Mouse (Mus musculus) liver, postnatal 0 days (tissue): ENCODE measurements around the gene Kifc3. TPM values are rescaled to one million over a fixed set of nuclear protein-coding genes. Genes with fewer than 3 reads are reported as not detected.
"Not testable (repeated sequence)": the region's sequence is repeated elsewhere in the genome, so short reads cannot be mapped to it uniquely, and the experiment has no call there.

ENCODE experiments used
- ATAC-seq: fragments of 200-750 bp; cut with Nextera tagmentation; 2 replicates; pipeline ENCODE4 v1.8.0; 2017; ENCODE audit warnings: mild to moderate bottlenecking, moderate library complexity
- DNase-seq: peaks from one replicate; pipeline ENCODE4 v3.0.0-alpha.2; 2016
- H3K27ac ChIP-seq: fragments of 300-500 bp; sonication (generic); 2 replicates; pipeline ENCODE4 v1.5.1; 2014; ENCODE audit warnings: antibody characterized with exemption, moderate library complexity, mild to moderate bottlenecking, low read depth
- H3K27me3 ChIP-seq: fragments of 300-500 bp; sonication (generic); 2 replicates; pipeline ENCODE4 v1.6.1; 2014; ENCODE audit warnings: low read length, control low read depth, mixed read lengths; ENCODE audit not compliant: insufficient read depth
- H3K36me3 ChIP-seq: fragments of 300-500 bp; sonication (generic); replicated peaks from 2 replicates; pipeline ENCODE4 v1.6.1; 2014; ENCODE audit warnings: mild to moderate bottlenecking, control low read depth, low read length, moderate library complexity, mixed read lengths; ENCODE audit not compliant: insufficient read depth
- H3K4me1 ChIP-seq: fragments of 300-500 bp; sonication (generic); 2 replicates; pipeline ENCODE4 v1.6.1; 2014; ENCODE audit warnings: antibody characterized with exemption, mild to moderate bottlenecking, control low read depth; ENCODE audit not compliant: insufficient read depth
- H3K4me2 ChIP-seq: fragments of 300-500 bp; sonication (generic); 2 replicates; pipeline ENCODE4 v1.6.1; 2014; ENCODE audit warnings: low read depth, mild to moderate bottlenecking, low read length, moderate library complexity, mixed read lengths
- H3K4me3 ChIP-seq: fragments of 300-500 bp; sonication (generic); 2 replicates; pipeline ENCODE4 v1.5.1; 2014; ENCODE audit warnings: low read depth, low read length
- H3K9ac ChIP-seq: fragments of 300-500 bp; sonication (generic); replicated peaks from 2 replicates; pipeline ENCODE4 v1.6.1; 2014; ENCODE audit warnings: mild to moderate bottlenecking, moderate library complexity
- H3K9me3 ChIP-seq: fragments of 300-500 bp; sonication (generic); 2 replicates; pipeline ENCODE4 v1.6.1; 2016; ENCODE audit warnings: mild to moderate bottlenecking, control low read depth, low read length, mixed read lengths
- CTCF ChIP-seq: sonication (generic); IDR thresholded peaks from 2 replicates; pipeline ENCODE4 v1.5.1; 2016; ENCODE audit warnings: antibody characterized with exemption, low read depth
- EP300 ChIP-seq: IDR thresholded peaks from 2 replicates; pipeline ENCODE4 v1.6.1; 2016; ENCODE audit warnings: antibody characterized with exemption, low read depth, mild to moderate bottlenecking
- WGBS: fragments of 180-500 bp; shearing (Covaris S2); extraction: QIAGEN DNeasy Blood & Tissue Kit; methylation state at CpG from one replicate; pipeline ENCODE4 v1.1.7; 2014; ENCODE audit not compliant: insufficient replicate concordance; 5-methylcytosine and 5-hydroxymethylcytosine counted together
- polyA plus RNA-seq: library from polyadenylated mRNA; unstranded; fragments of >200 nt; fragmentation: Nextera tagmentation; extraction: Ambion mirVana; gene quantifications from 2 replicates; pipeline ENCODE4 v1.2.1, GENCODE M21; 2015

The Kifc3 gene
- polyA plus RNA-seq, 1 experiment from 2014 or later, result 5.4 TPM

DNA sequence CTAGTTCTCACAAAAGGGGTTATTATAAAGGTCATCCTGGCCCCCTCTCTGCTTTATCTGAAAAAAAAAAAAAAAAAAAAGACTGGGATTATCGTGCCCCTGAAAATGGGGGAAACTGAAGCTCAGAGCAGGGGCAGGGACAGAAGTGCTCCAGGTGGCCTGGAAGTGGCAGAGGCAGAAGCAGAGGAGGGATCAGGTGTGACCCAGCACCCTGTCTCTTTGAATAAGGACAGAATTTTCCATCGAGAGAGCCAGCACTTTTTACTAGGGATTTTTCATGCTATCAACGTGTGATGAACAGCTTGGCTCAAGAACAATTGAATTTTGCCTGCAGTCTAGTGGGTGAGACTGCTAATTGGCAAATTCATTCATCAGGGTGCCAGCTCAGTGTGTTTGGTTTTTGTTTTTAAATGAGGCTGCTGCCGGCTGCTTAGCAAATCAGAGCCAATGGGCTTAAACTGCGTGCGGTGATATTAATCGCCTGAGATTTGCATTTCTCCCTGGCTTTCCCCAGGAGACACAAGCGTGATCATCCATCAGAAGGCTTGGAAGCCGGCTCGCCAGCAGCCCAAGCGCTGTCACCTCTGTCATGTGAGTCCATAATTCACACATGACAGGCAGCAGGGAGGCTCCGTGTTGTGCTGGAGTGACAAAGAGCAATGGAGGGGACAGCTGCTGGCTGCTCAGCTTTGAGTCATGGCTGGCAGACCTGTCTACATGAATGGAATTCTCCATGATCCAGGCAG is 40.4 kb upstream of the Kifc3 start:
- Histone ChIP-seq H3K4me2 (no peak overlapping the region), H3K4me3 (no peak overlapping the region), H3K9me3 (no peaks in the 10 kb centered on the region), H3K27ac (no peak overlapping the region), H3K9ac (no peak overlapping the region), H3K27me3 (no peaks in the 10 kb centered on the region), H3K36me3 (no peaks in the 10 kb centered on the region), H3K4me1 (no peaks in the 10 kb centered on the region)
- 62% methylated on average over 12 of the region's 12 CpGs for whole genome bisulfite sequencing
- DNase-seq (no peak), ATAC-seq (no peak)
- TF ChIP-seq EP300, result no peak
- no peak for TF ChIP-seq CTCF

DNA sequence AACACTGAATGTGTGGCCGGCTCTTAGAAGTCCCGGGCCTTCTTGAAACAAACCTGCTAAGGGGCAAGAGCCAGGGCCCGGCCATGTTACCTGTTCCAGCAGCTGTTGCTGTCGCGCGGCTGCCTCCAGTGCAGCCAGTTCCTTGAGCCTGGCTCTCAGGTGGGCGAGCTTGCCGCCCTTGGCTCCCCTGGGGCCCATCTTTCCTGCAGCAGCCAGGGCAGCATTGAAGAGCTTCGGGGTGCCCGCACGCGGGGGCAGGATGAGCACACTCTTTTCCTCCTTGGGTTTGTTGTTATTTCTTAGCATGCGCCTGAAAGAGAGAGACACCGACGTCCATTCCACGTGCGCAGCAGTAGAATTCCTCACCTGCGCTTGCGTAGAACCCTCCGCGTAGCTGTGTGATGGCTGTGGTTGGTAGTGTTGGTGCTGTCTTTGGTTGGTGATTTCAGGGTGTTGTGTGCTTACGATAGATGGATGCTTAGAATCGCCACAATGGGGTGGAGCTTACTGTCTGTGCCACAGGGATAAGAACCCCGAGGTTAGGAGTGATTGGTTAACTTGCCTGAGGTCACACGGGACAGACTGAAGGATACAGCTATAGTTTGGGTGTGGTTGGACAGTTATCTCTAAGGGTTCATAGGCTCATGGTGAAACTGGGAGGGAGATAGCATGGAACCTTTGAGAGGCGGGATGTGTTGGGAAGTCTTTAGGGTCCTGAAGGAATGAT is 39.6 kb upstream of the Kifc3 start:
- no peaks in the 10 kb centered on the region for H3K9me3 ChIP-seq
- DNase-seq (no peak), ATAC-seq (peak; percentile 31; the same call in 1 of the 2 replicates)
- WGBS, result 78% methylated on average over 26 of the region's 26 CpGs
- H3K4me2 ChIP-seq, result no peak overlapping the region
- H3K4me3 ChIP-seq, result no peak overlapping the region
- no peaks in the 10 kb centered on the region for H3K36me3 ChIP-seq
- H3K9ac ChIP-seq, result no peak overlapping the region
- no peaks in the 10 kb centered on the region for H3K4me1 ChIP-seq
- TF ChIP-seq EP300, result no peak
- TF ChIP-seq CTCF, result no peak
- H3K27ac ChIP-seq, result no peak overlapping the region
- no peaks in the 10 kb centered on the region for H3K27me3 ChIP-seq

DNA sequence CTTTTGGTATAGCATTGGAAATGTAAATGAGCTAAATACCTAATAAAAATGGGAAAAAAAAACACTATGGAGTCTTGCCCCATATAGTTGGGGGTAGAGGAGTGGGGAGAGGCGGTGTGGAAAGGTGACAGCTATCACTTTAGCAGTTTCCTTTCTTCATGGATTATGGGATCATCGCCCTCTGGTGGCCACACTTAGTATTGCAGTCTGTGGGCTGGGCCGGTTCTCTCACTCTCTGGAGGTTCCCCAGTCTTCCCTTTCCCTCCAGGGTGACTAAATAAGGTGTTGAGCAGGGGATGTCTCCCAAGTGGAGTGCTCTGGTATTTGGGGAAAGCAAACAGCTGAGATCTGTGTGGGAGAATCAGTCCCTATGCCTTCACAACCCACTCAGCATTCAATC is 33.1 kb upstream of the Kifc3 start:
- Histone ChIP-seq H3K4me1 (no peaks in the 10 kb centered on the region), H3K4me3 (no peak overlapping the region), H3K27ac (no peak overlapping the region), H3K27me3 (no peaks in the 10 kb centered on the region), H3K4me2 (no peak overlapping the region), H3K36me3 (no peaks in the 10 kb centered on the region), H3K9me3 (no peaks in the 10 kb centered on the region), H3K9ac (no peak overlapping the region)
- DNase-seq, result peak; percentile 79
- peak; percentile 90 for TF ChIP-seq CTCF
- no peak for TF ChIP-seq EP300
- no peak for ATAC-seq
- WGBS, result 10% methylated on average over 3 of the region's 3 CpGs

DNA sequence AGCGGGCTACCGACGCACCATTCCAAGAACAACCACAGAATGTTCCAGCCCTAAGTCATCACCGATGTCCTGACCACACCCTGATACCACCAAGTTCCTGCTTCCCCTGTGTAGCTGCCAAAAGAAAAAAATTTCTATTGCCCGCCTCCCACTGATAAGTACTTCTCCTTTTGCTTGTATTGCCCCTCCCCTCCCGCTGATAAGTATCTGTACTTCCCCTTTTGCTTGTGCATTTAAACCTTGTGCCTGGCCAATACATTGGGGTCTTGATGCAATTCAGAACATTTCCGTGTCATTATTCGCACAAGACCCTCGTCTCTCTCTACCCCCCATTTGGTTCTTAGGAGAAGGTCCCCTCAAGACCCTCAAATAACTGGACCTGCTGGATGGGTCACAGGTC is 27.5 kb upstream of the Kifc3 start:
- DNase-seq, H3K4me1 ChIP-seq, ATAC-seq, H3K36me3 ChIP-seq, H3K4me3 ChIP-seq, H3K27ac ChIP-seq, H3K9me3 ChIP-seq, H3K9ac ChIP-seq, H3K4me2 ChIP-seq, H3K27me3 ChIP-seq: not testable (repeated sequence)
- WGBS, result 74% methylated on average over 9 of the region's 9 CpGs

DNA sequence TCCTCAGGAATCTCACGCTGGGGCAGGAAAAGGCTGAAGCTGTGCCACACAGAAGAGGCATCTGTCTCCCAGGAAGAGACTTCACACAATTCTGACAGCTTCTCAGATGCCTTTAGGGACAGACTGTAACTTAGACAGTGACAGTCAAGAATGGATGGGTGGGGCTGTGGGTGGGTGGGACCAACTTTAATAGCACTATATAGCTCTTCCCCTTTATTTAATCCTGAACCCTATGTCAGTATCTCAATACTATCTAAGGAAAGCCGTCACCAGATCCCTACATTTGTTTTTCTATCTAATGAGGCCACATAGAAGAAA is 24.5 kb upstream of the Kifc3 start:
- H3K4me1 ChIP-seq, result no peaks in the 10 kb centered on the region
- H3K36me3 ChIP-seq, result no peaks in the 10 kb centered on the region
- no peak overlapping the region for H3K9ac ChIP-seq
- no peak overlapping the region for H3K27ac ChIP-seq
- no peak overlapping the region for H3K4me2 ChIP-seq
- no peak overlapping the region for H3K4me3 ChIP-seq
- H3K27me3 ChIP-seq, result no peaks in the 10 kb centered on the region
- DNase-seq (no peak), ATAC-seq (no peak)
- TF ChIP-seq EP300, result no peak
- no peak for TF ChIP-seq CTCF
- H3K9me3 ChIP-seq, result no peaks in the 10 kb centered on the region
- 52% methylated on average over 2 of the region's 2 CpGs for whole genome bisulfite sequencing

DNA sequence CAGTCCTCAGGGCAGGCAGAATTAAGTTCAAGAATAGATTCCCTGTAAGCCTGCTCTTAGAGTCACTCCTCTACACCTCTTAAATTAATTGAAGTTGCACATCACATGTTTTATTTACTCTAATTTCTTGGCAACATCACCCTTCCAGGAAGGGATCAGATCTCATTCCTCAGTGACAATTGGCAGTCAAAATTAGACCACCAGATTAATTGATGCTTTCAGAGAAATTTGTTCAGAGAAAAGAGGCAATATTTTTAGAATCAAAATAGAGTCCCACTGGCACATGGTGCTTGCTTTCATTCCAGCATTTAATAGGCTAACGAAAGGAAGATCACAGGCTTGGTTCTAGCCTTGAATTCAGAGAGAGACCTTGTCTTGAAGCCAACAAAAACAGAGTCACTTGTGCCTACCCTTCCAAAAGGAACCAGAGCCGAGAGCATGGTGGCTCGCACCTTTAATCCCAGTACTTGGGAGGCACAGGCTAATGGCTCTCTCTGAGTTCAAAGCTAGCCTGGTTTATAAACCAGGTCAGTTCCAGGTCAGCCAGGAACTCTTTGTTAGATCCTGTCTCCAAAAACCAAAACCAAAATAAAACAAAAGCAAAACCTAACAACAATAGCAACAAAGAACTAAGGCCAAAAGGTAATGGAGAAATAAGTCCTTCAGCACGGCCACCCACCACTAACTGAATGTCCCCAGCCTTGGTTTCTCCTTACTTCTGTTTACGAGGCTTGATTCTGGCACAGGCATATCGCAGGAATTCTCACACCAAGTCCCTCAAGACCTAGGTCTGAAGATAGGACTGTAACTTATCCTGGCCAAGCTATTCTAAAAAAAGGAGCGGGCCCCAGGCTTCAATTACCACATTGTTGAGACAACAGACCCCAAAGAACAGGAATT is 23.9 kb upstream of the Kifc3 start:
- H3K4me1 ChIP-seq, result no peaks in the 10 kb centered on the region
- no peak overlapping the region for H3K9ac ChIP-seq
- no peaks in the 10 kb centered on the region for H3K9me3 ChIP-seq
- DNase-seq (no peak), ATAC-seq (no peak)
- H3K27ac ChIP-seq, result no peak overlapping the region
- H3K4me2 ChIP-seq, result no peak overlapping the region
- H3K4me3 ChIP-seq, result no peak overlapping the region
- TF ChIP-seq CTCF (no peak), EP300 (no peak)
- 61% methylated on average over 7 of the region's 7 CpGs for WGBS
- H3K27me3 ChIP-seq, result no peaks in the 10 kb centered on the region
- H3K36me3 ChIP-seq, result no peaks in the 10 kb centered on the region
